Comparison of ENCODE assay signal across 29 mouse cellular contexts in the genomic region with DNA sequence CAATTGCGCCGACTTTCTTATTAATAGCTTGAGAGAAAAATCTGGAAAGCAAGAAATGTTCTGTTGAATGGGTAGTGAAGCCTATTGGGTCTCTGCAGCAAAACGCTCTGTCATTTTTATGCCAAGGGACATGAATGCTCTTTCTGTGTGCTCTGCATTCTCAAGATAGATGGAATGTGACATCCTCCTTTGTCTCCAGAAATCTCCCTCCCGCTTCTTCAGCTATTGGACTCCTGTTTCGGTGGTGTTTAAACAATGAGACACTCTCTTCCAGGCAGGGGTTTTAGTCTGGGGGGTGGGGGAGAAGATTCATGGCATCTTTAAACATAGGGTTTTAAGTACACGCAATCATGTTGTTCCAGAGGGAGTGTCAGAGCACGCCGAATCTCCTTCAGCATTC.
DNase-seq lines count a peak whose midpoint lies in the region; ATAC-seq and TF ChIP-seq lines count a peak whose summit lies in the region.
"Had no signal": no experiment of that assay in that cellular context is flagged by ENCODE, and none has a peak within 500 bp of the region (broad histone marks: within the 10 kb centered on the region; RNA-seq: fewer than 3 reads in every experiment).

No protein-coding gene starts in this region.

- H3K9me3 ChIP-seq in embryonic facial prominence, embryonic 14.5 days (ENCODE audit: control insufficient read depth, low read length), result no peaks in the 10 kb centered on the region
- no peaks in the 10 kb centered on the region for H3K9me3 ChIP-seq in embryonic facial prominence, embryonic 10.5 days
- H3K9me3 ChIP-seq in midbrain, embryonic 10.5 days (replicated peaks), result no peaks in the 10 kb centered on the region
- no peaks in the 10 kb centered on the region for H3K9me3 ChIP-seq in midbrain, embryonic 16.5 days (replicated peaks; ENCODE audit: control insufficient read depth, low read length, poor library complexity, severe bottlenecking)
- H3K9me3 ChIP-seq in midbrain, postnatal 0 days (ENCODE audit: low read length), result no peaks in the 10 kb centered on the region
- H3K9me3 ChIP-seq: limb, embryonic 10.5 days; limb, embryonic 15.5 days; neural tube, embryonic 12.5 days had no signal

- H3K4me2 ChIP-seq in embryonic facial prominence, embryonic 14.5 days (ENCODE audit: low read depth, low read length), result no peak overlapping the region
- H3K4me2 ChIP-seq in midbrain, embryonic 16.5 days (ENCODE audit: low read length), result no peak overlapping the region
- H3K4me2 ChIP-seq in midbrain, postnatal 0 days (ENCODE audit: low read depth, low read length, poor library complexity, severe bottlenecking), result no peak overlapping the region
- H3K4me2 ChIP-seq: limb, embryonic 15.5 days; neural tube, embryonic 12.5 days had no signal

- H3K4me1 ChIP-seq in embryonic facial prominence, embryonic 14.5 days (ENCODE audit: control insufficient read depth, insufficient read depth, low read length), result peaks cover 11% of the 10 kb centered on the region; the same call in 1 of the 2 replicates
- H3K4me1 ChIP-seq in embryonic facial prominence, embryonic 10.5 days, result peaks cover 31% of the 10 kb centered on the region
- H3K4me1 ChIP-seq in midbrain, embryonic 10.5 days, result peaks cover 37% of the 10 kb centered on the region
- peaks cover 21% of the 10 kb centered on the region for H3K4me1 ChIP-seq in midbrain, embryonic 16.5 days (ENCODE audit: control insufficient read depth, insufficient read depth, low read length)
- H3K4me1 ChIP-seq in midbrain, postnatal 0 days (ENCODE audit: insufficient read depth, low read length), result peaks cover 6% of the 10 kb centered on the region

- ATAC-seq in embryonic facial prominence, embryonic 14.5 days (ENCODE audit: low read depth), result peak; percentile 23; the same call in 1 of the 2 replicates
- no peak for ATAC-seq in midbrain, embryonic 16.5 days
- ATAC-seq in midbrain, postnatal 0 days (ENCODE audit: low FRiP score), result no peak
- ATAC-seq: forebrain, embryonic 14.5 days; intestine, postnatal 0 days; Patski had no signal

- 51% methylated on average over 8 of the region's 8 CpGs for WGBS in embryonic facial prominence, embryonic 14.5 days
- WGBS in embryonic facial prominence, embryonic 10.5 days, result 54% methylated on average over 8 of the region's 8 CpGs
- WGBS in midbrain, embryonic 10.5 days, result 58% methylated on average over 8 of the region's 8 CpGs
- WGBS in midbrain, embryonic 16.5 days, result 40% methylated on average over 8 of the region's 8 CpGs
- 41% methylated on average over 8 of the region's 8 CpGs for WGBS in midbrain, postnatal 0 days

- no peaks in the 10 kb centered on the region for H3K36me3 ChIP-seq in embryonic facial prominence, embryonic 14.5 days (ENCODE audit: control insufficient read depth, insufficient read depth, low read length)
- no peaks in the 10 kb centered on the region for H3K36me3 ChIP-seq in embryonic facial prominence, embryonic 10.5 days (replicated peaks)
- no peaks in the 10 kb centered on the region for H3K36me3 ChIP-seq in midbrain, embryonic 10.5 days
- H3K36me3 ChIP-seq in midbrain, embryonic 16.5 days (ENCODE audit: control insufficient read depth, insufficient read depth, low read length), result no peaks in the 10 kb centered on the region
- H3K36me3 ChIP-seq in midbrain, postnatal 0 days (ENCODE audit: insufficient read depth, low read length), result no peaks in the 10 kb centered on the region
- H3K36me3 ChIP-seq: G1E; limb, embryonic 10.5 days; limb, embryonic 15.5 days; neural tube, embryonic 12.5 days had no signal

- H3K9ac ChIP-seq in embryonic facial prominence, embryonic 14.5 days (ENCODE audit: low read depth, low read length), result no peak overlapping the region
- no peak overlapping the region for H3K9ac ChIP-seq in midbrain, embryonic 16.5 days (ENCODE audit: low read depth, low read length)
- H3K9ac ChIP-seq in midbrain, postnatal 0 days (replicated peaks; ENCODE audit: low read length, poor library complexity, severe bottlenecking), result no peak overlapping the region
- H3K9ac ChIP-seq: limb, embryonic 15.5 days; liver, embryonic 14.5 days; neural tube, embryonic 12.5 days had no signal

- no peaks in the 10 kb centered on the region for H3K27me3 ChIP-seq in embryonic facial prominence, embryonic 14.5 days (replicated peaks; ENCODE audit: control insufficient read depth, insufficient read depth, low read length)
- no peaks in the 10 kb centered on the region for H3K27me3 ChIP-seq in embryonic facial prominence, embryonic 10.5 days (replicated peaks; ENCODE audit: low read depth, poor library complexity, severe bottlenecking)
- H3K27me3 ChIP-seq in midbrain, embryonic 10.5 days (ENCODE audit: low read depth, poor library complexity, severe bottlenecking), result no peaks in the 10 kb centered on the region
- no peaks in the 10 kb centered on the region for H3K27me3 ChIP-seq in midbrain, embryonic 16.5 days (ENCODE audit: control insufficient read depth, insufficient read depth, low read depth, low read length)
- H3K27me3 ChIP-seq in midbrain, postnatal 0 days (ENCODE audit: insufficient read depth, low read length), result no peaks in the 10 kb centered on the region
- H3K27me3 ChIP-seq: limb, embryonic 15.5 days; neural tube, embryonic 12.5 days had no signal

- no peak overlapping the region for H3K4me3 ChIP-seq in embryonic facial prominence, embryonic 14.5 days (ENCODE audit: low read depth, low read length)
- H3K4me3 ChIP-seq in embryonic facial prominence, embryonic 10.5 days, result no peak overlapping the region
- H3K4me3 ChIP-seq in midbrain, embryonic 10.5 days, result no peak overlapping the region
- H3K4me3 ChIP-seq in midbrain, embryonic 16.5 days (ENCODE audit: low read depth, low read length), result no peak overlapping the region
- no peak overlapping the region for H3K4me3 ChIP-seq in midbrain, postnatal 0 days (ENCODE audit: low read depth, low read length)
- H3K4me3 ChIP-seq: limb, embryonic 10.5 days; limb, embryonic 15.5 days; neural tube, embryonic 12.5 days had no signal

- H3K27ac ChIP-seq in embryonic facial prominence, embryonic 14.5 days (replicated peaks; ENCODE audit: low read depth, low read length), result no peak overlapping the region
- H3K27ac ChIP-seq in embryonic facial prominence, embryonic 10.5 days (replicated peaks), result no peak overlapping the region; the same call in 1 of the 2 replicates
- H3K27ac ChIP-seq in midbrain, embryonic 10.5 days (replicated peaks), result peak overlapping the region; percentile 61
- H3K27ac ChIP-seq in midbrain, embryonic 16.5 days (ENCODE audit: low read length), result no peak overlapping the region
- H3K27ac ChIP-seq in midbrain, postnatal 0 days (ENCODE audit: low read depth, low read length), result no peak overlapping the region
- H3K27ac ChIP-seq: limb, embryonic 10.5 days; limb, embryonic 15.5 days; liver, embryonic 14.5 days; macrophage; neural tube, embryonic 12.5 days; stomach, postnatal 0 days had no signal

- peak; percentile 61 for DNase-seq in embryonic facial prominence, embryonic 14.5 days (ENCODE audit: low spot score)
- DNase-seq in embryonic facial prominence, embryonic 10.5 days (ENCODE audit: low spot score), result no peak
- DNase-seq in midbrain, embryonic 10.5 days (ENCODE audit: low spot score), result no peak
- DNase-seq in brain, adult 2 months (ENCODE audit: low read depth, low spot score), result peak; percentile 20
- DNase-seq in midbrain, postnatal 0 days (ENCODE audit: low spot score), result peak; percentile 24
- DNase-seq in liver, result no peak
- no peak for DNase-seq in adrenal gland, postnatal 10 days
- DNase-seq: adrenal gland, postnatal 36 days; cerebellum, adult 8-10 months; cerebellum, postnatal 36 days; gastrocnemius, postnatal 14 days; heart, postnatal 14 days; kidney, adult 9 months; kidney, postnatal 10 days; lung, adult 2 months; lung, postnatal 10 days; thymus, adult 2 months; thymus, postnatal 36 days had no signal

- TF ChIP-seq CTCF in midbrain, postnatal 0 days (IDR thresholded peaks at IDR 0.05), result no peak

Comparison
In these comparisons a context has a peak if more than half of its experiments do, and no peak if none do; other contexts are left out.
1. DNase-seq: peak in embryonic facial prominence, embryonic 14.5 days (single experiment), brain, adult 2 months (single experiment) and midbrain, postnatal 0 days (single experiment); none in embryonic facial prominence, embryonic 10.5 days (single experiment), midbrain, embryonic 10.5 days (single experiment), liver (single experiment) and adrenal gland, postnatal 10 days (single experiment).